Mouse (Mus musculus) heart, embryonic 13.5 days (tissue): ENCODE data around the gene Ccna1. TPM values are rescaled to one million over a fixed set of nuclear protein-coding genes. Genes with fewer than 3 reads are reported as not detected.

Experiments used
- ATAC-seq: fragments of 200-750 bp; cut with Nextera tagmentation; 2 replicates; pipeline ENCODE4 v1.8.0; 2017; ENCODE audit warnings: moderate TSS enrichment; ENCODE audit not compliant: insufficient number of reproducible peaks, low FRiP score, low TSS enrichment; ENCODE audit errors: extremely low read depth
- H3K27ac ChIP-seq: fragments of 300-500 bp; sonication (generic); replicated peaks from 2 replicates; pipeline ENCODE4 v1.5.1; 2015; ENCODE audit warnings: moderate library complexity, mild to moderate bottlenecking, inconsistent platforms
- H3K27me3 ChIP-seq: fragments of 300-500 bp; sonication (generic); replicated peaks from 2 replicates; pipeline ENCODE4 v1.6.1; 2015; ENCODE audit warnings: mild to moderate bottlenecking, inconsistent platforms
- H3K36me3 ChIP-seq: fragments of 300-500 bp; sonication (generic); 2 replicates; pipeline ENCODE4 v1.6.1; 2015; ENCODE audit warnings: mild to moderate bottlenecking, inconsistent platforms
- H3K4me1 ChIP-seq: fragments of 300-500 bp; sonication (generic); 2 replicates; pipeline ENCODE4 v1.6.1; 2015; ENCODE audit warnings: inconsistent platforms
- H3K4me2 ChIP-seq: fragments of 300-500 bp; sonication (generic); 2 replicates; pipeline ENCODE4 v1.6.1; 2015; ENCODE audit warnings: inconsistent platforms, mild to moderate bottlenecking, moderate library complexity
- H3K4me3 ChIP-seq: fragments of 300-500 bp; sonication (generic); 2 replicates; pipeline ENCODE4 v1.5.1; 2015; ENCODE audit warnings: moderate library complexity, mild to moderate bottlenecking, inconsistent platforms
- H3K9ac ChIP-seq: fragments of 300-500 bp; sonication (generic); 2 replicates; pipeline ENCODE4 v1.6.1; 2015; ENCODE audit warnings: inconsistent platforms, mild to moderate bottlenecking, moderate library complexity
- H3K9me3 ChIP-seq: fragments of 300-500 bp; sonication (generic); 2 replicates; pipeline ENCODE4 v1.6.1; 2016; ENCODE audit warnings: inconsistent platforms
- WGBS: fragments of 180-500 bp; shearing (Covaris S2); methylation state at CpG from one replicate; pipeline ENCODE4 v1.1.7; 2015; ENCODE audit warnings: mixed read lengths; 5-methylcytosine and 5-hydroxymethylcytosine counted together
- polyA plus RNA-seq: library from polyadenylated mRNA; unstranded; fragments of >200 nt; fragmentation: Nextera tagmentation; extraction: Ambion mirVana; gene quantifications from 2 replicates; pipeline ENCODE4 v1.2.1, GENCODE M21; 2015

The Ccna1 gene
- polyA plus RNA-seq, 1 experiment from 2014 or later = 0.96 TPM

DNA sequence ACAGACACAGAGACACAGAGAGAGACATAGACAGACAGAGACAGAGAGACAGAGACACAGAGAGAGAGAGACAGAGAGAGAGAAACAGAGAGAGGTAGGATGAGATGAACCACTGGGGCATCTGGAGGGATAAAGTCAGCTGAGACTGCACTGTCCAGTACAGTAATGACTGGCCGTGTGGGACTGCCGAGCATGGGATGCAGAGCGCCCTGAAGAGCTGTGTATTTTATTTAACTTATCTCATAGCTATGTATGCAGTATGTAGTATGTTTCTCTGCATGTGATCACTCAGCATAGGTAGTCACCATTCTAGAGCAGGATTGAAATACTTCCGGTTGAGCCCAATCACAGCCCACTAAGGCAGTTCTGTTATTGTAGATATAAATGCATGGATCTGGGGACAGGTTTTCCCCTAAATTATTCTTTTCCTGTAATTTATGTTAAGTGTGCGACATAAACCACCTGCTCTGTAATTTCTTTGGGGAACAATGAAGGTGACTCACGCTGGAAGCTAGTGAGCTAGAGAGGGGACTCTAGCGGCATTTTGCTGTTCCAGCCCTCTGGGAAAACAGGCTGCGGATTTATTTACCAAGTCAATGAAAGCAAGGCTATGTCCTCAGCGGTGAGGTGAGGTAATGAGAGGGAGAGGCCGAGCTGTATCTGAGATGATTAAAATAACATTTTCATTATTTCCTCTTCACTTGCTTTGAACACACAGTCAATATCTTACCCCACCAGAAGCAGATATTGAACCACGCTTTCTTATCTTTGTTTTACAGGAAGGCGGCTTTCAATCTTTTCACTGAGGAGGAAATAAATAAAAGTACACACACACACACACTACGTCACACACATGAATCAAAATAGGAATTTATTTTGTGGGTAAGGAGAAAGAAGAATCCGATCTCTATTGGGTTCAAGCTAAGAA, 10.7 kb upstream of the Ccna1 start:
- no peak overlapping the region for H3K4me2 ChIP-seq
- no peak for ATAC-seq
- 55% methylated on average over 14 of the region's 14 CpGs for WGBS

GRCm38 (mm10) chr3:55064396-55064795, 9.1 kb upstream of the Ccna1 start:
- Histone ChIP-seq H3K9me3 (no peaks in the 10 kb centered on the region), H3K9ac (no peak overlapping the region), H3K4me1 (no peaks in the 10 kb centered on the region; the same call in 1 of the 2 replicates), H3K4me2 (no peak overlapping the region), H3K36me3 (no peaks in the 10 kb centered on the region), H3K27ac (no peak overlapping the region), H3K4me3 (no peak overlapping the region), H3K27me3 (peaks cover 31% of the 10 kb centered on the region)
- 9% methylated on average over 2 of the region's 2 CpGs for WGBS
- ATAC-seq = no peak

More for the DNA sequence above, 10.7 kb upstream of the Ccna1 start:
- Histone ChIP-seq H3K4me3 (no peak overlapping the region), H3K9ac (no peak overlapping the region), H3K36me3 (no peaks in the 10 kb centered on the region), H3K9me3 (no peaks in the 10 kb centered on the region), H3K27me3 (peaks cover 29% of the 10 kb centered on the region), H3K27ac (no peak overlapping the region), H3K4me1 (no peaks in the 10 kb centered on the region; the same call in 1 of the 2 replicates)

- no peak overlapping the region for H3K4me2 ChIP-seq
- ATAC-seq = no peak
Observed at GRCm38 (mm10) chr3:55062653-55063052, 7.4 kb upstream of the Ccna1 start.

GRCm38 (mm10) chr3:55056376-55056775, 1.1 kb upstream of the Ccna1 start:
- Histone ChIP-seq H3K4me1 (peaks cover 13% of the 10 kb centered on the region), H3K27ac (no peak overlapping the region), H3K27me3 (peaks cover 71% of the 10 kb centered on the region), H3K36me3 (no peaks in the 10 kb centered on the region), H3K9ac (no peak overlapping the region), H3K4me3 (no peak overlapping the region), H3K4me2 (no peak overlapping the region), H3K9me3 (no peaks in the 10 kb centered on the region)
- ATAC-seq = no peak
- 56% methylated on average over 8 of the region's 8 CpGs for WGBS

More at GRCm38 (mm10) chr3:55062653-55063052, 7.4 kb upstream of the Ccna1 start:
- H3K9me3 ChIP-seq = no peaks in the 10 kb centered on the region
- no peak overlapping the region for H3K4me3 ChIP-seq
- H3K36me3 ChIP-seq = no peaks in the 10 kb centered on the region
- H3K27me3 ChIP-seq = peaks cover 40% of the 10 kb centered on the region
- no peak overlapping the region for H3K9ac ChIP-seq
- 62% methylated on average over 9 of the region's 9 CpGs for WGBS
- no peak overlapping the region for H3K27ac ChIP-seq
- H3K4me1 ChIP-seq = no peaks in the 10 kb centered on the region; the same call in 1 of the 2 replicates

- Histone ChIP-seq H3K9me3 (no peaks in the 10 kb centered on the region), H3K36me3 (no peaks in the 10 kb centered on the region), H3K4me1 (peaks cover 13% of the 10 kb centered on the region), H3K4me2 (peak overlapping the region; percentile 98), H3K27me3 (peaks cover 71% of the 10 kb centered on the region), H3K9ac (peak overlapping the region; percentile 75), H3K27ac (no peak overlapping the region), H3K4me3 (peak overlapping the region; percentile 67)
- WGBS = 6% methylated on average over 11 of the region's 11 CpGs
- ATAC-seq = no peak
Observed at GRCm38 (mm10) chr3:55055747-55056120, 433 bp upstream of the Ccna1 start.

DNA sequence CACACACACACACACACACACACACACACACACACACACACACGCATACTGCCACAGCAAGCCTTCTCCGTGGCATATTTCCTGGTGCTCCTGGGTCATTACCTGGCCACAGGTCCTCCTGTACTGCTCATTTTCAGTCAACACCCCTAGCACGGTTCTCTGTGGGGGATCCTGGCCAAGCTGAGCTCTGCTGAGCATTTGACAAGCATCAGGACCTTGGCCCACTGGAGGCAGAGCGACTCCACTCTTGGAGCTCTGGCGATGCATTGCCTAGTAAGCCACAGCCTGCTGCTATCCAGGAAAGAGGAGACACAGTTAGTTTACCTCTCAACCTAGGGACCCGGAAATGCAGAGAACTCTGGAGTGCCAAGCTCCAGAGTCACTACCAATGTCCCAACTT, 1.1 kb downstream of the Ccna1 start:
- Histone ChIP-seq H3K36me3 (no peaks in the 10 kb centered on the region), H3K27me3 (peaks cover 68% of the 10 kb centered on the region), H3K4me1 (peaks cover 13% of the 10 kb centered on the region), H3K4me3 (peak overlapping the region; percentile 67), H3K9ac (peak overlapping the region; percentile 75; the same call in 1 of the 2 replicates), H3K27ac (no peak overlapping the region), H3K4me2 (peak overlapping the region; percentile 98), H3K9me3 (no peaks in the 10 kb centered on the region)
- 51% methylated on average over 6 of the region's 6 CpGs for WGBS
- ATAC-seq = no peak

GRCm38 (mm10) chr3:55044601-55045370, 10.5 kb downstream of the Ccna1 start:
- no peak overlapping the region for H3K4me3 ChIP-seq
- H3K4me2 ChIP-seq = no peak overlapping the region
- H3K36me3 ChIP-seq = no peaks in the 10 kb centered on the region
- peak overlapping the region; percentile 39; the same call in 1 of the 2 replicates for H3K27ac ChIP-seq
- ATAC-seq = no peak
- no peaks in the 10 kb centered on the region for H3K9me3 ChIP-seq
- no peak overlapping the region for H3K9ac ChIP-seq
- H3K27me3 ChIP-seq = no peaks in the 10 kb centered on the region
- WGBS = 61% methylated on average over 8 of the region's 8 CpGs
- H3K4me1 ChIP-seq = no peaks in the 10 kb centered on the region

GRCm38 (mm10) chr3:55037608-55038007, 17.7 kb downstream of the Ccna1 start:
- Histone ChIP-seq H3K9ac (no peak overlapping the region), H3K36me3 (no peaks in the 10 kb centered on the region), H3K4me3 (no peak overlapping the region), H3K27me3 (no peaks in the 10 kb centered on the region), H3K27ac (no peak overlapping the region), H3K4me1 (no peaks in the 10 kb centered on the region), H3K4me2 (no peak overlapping the region), H3K9me3 (no peaks in the 10 kb centered on the region)
- ATAC-seq = no peak
- WGBS = 76% methylated on average over 5 of the region's 5 CpGs

GRCm38 (mm10) chr3:55027271-55027840, 27.9 kb downstream of the Ccna1 start:
- Histone ChIP-seq H3K9ac (no peak overlapping the region), H3K4me1 (peaks cover 11% of the 10 kb centered on the region; the same call in 1 of the 2 replicates), H3K27me3 (no peaks in the 10 kb centered on the region), H3K9me3 (no peaks in the 10 kb centered on the region), H3K36me3 (no peaks in the 10 kb centered on the region), H3K27ac (no peak overlapping the region), H3K4me2 (no peak overlapping the region), H3K4me3 (no peak overlapping the region)
- 65% methylated on average over 7 of the region's 7 CpGs for WGBS
- no peak for ATAC-seq

GRCm38 (mm10) chr3:55025502-55025901, 29.8 kb downstream of the Ccna1 start:
- peaks cover 11% of the 10 kb centered on the region; the same call in 1 of the 2 replicates for H3K4me1 ChIP-seq
- no peak overlapping the region for H3K4me3 ChIP-seq
- 70% methylated on average over 3 of the region's 3 CpGs for WGBS
- H3K27ac ChIP-seq = no peak overlapping the region
- no peak overlapping the region for H3K9ac ChIP-seq
- no peak for ATAC-seq
- peaks cover 4% of the 10 kb centered on the region; the same call in 1 of the 2 replicates for H3K9me3 ChIP-seq
- H3K36me3 ChIP-seq = no peaks in the 10 kb centered on the region
- no peaks in the 10 kb centered on the region for H3K27me3 ChIP-seq
- H3K4me2 ChIP-seq = no peak overlapping the region

DNA sequence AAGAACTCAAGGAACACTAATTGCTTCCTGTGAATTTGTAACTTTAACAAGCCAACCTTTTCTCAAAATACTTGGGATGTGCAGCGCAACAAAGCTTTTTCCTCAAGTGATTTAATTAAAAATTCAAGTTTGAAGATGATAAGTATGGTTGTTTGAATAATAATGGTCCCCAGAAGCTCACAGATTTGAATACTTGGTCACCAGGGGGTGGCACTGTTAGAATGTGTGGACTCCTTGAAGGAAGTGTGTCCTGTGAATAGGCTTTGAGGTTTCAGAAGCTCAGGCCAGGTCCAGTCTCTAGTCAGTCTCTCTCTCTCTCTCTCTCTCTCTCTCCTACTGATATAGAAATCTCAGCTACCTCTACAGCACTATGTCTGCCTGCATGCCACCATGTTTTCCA, 32.0 kb downstream of the Ccna1 start:
- ATAC-seq = no peak

More for the DNA sequence above, 32.0 kb downstream of the Ccna1 start:
- H3K27ac ChIP-seq = no peak overlapping the region
- peaks cover 4% of the 10 kb centered on the region; the same call in 1 of the 2 replicates for H3K9me3 ChIP-seq
- H3K4me1 ChIP-seq = peaks cover 7% of the 10 kb centered on the region; the same call in 1 of the 2 replicates
- no peak overlapping the region for H3K4me2 ChIP-seq
- no peaks in the 10 kb centered on the region for H3K27me3 ChIP-seq
- 78% methylated on average over 1 of the region's 1 CpGs for WGBS
- H3K4me3 ChIP-seq = no peak overlapping the region
- H3K9ac ChIP-seq = no peak overlapping the region
- H3K36me3 ChIP-seq = no peaks in the 10 kb centered on the region
